Mouse (Mus musculus): ENCODE measurements around the gene Pcolce. TPM values are rescaled to one million over a fixed set of nuclear protein-coding genes. Genes with fewer than 3 reads are reported as not detected.
"Not testable (repeated sequence)": the region's sequence is repeated elsewhere in the genome, so short reads cannot be mapped to it uniquely, and the experiment has no call there.

Gene Pcolce
- total RNA-seq, 2 experiments from 2014 or later, result 874 to 904 TPM

DNA sequence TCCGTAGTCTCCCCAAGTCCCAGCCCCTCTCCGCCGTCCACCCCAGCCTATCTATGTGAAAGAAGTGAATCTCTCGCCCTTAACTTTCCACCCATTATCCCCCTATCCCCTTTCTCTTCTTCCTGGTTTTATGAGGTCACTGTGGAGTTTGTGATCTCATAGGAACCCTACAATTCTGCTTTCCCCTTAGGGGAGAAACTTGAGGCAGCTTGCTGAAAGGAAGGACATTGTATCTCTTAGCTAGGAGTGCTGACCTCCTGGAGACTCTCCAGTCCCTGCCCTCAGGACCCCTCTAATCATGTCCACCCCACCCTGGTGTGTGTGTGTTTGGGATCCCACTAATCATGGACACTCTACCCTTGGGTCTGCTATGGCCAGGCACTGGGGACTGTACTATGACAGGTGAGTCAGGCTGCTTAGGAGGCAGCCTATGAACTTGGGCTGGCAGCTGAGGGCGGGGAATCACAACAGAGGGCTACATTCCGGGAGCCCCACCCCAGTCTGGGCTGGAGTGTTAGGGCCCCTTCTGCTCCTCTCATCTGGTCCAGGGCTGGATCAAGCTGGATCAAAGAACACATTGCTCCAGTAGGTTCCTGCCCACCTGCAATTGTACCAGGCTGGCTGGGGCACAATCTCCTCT, 16.4 kb upstream of the Pcolce start:
- no peak for DNase-seq

DNA sequence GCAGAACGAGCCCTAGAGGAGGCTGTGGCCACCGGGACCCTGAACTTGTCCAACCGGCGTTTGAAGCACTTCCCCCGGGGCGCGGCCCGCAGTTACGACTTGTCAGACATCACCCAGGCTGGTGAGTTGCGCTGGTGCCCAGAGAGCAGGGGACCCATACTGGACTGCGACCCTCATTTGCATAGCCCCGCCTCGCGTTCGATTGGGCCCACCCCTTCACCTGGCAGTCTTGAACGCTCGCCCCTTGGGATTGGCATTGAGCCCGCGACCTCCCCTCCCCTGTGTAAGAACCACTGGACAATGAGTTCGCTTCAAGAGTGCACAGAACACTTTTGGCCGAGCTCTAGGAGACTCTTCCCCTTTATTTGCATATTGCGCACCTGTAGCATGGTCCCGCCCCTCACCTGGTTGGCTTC, 15.7 kb upstream of the Pcolce start:
- no peak for DNase-seq

GRCm38 (mm10) chr5:137628498-137629305, 15.1 kb upstream of the Pcolce start, which contains the start of the genes Fbxo24, Lrch4 and Gm20605:
Fbxo24 (minus strand) TSS chr5:137629002.
Lrch4 (plus strand) TSS chr5:137629121.
Gm20605 (plus strand) TSS chr5:137629175.
- peak; percentile 99 for DNase-seq

DNA sequence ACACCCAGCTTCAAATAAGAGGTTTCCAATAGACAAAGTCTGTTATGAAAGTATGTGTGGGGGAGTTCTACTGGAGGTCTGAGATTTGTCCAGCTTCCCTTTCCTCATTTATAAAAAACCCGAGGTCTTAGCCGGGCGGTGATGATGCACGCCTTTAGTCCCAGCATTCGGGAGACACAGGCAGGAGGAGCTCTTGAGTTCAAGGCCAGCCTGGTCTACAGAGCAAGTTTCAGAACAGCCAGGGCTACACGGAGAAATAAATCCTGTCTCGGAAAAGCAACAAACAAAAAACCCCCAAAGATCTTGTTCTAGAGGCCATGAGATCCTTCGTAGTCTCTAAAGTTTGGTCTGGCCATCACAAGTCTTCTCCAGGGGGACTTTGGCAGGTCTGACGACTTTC, 14.4 kb upstream of the Pcolce start:
- peak; percentile 59 to 64 for DNase-seq

DNA sequence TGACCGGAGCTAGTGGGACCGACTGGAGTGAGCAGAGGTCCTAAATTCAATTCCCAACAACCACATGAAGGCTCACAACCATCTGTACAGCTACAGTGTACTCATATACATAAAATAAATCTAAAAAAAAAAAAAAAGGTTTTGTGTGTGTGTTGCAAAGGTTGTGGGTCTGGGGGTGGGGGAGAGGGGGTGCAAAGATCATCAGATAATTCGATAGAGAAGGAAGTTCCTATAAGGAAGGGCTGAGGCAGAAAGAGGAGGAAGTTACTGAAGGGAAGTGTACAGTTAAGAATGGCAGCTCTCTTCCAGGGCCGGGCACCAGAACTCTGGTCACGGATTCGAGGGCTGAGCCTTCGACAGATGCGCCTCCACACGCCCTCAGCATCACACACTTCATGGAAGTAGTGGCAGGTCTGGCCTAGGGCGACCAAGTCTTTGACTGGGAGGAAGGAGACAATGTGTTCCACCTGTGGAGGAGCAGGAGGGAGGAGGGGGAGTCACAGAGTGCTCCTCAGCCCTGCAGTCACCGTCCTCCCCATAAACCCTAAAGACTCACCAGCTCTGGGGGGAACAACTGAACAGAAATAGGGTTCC, 10.4 kb upstream of the Pcolce start:
- no peak for DNase-seq

DNA sequence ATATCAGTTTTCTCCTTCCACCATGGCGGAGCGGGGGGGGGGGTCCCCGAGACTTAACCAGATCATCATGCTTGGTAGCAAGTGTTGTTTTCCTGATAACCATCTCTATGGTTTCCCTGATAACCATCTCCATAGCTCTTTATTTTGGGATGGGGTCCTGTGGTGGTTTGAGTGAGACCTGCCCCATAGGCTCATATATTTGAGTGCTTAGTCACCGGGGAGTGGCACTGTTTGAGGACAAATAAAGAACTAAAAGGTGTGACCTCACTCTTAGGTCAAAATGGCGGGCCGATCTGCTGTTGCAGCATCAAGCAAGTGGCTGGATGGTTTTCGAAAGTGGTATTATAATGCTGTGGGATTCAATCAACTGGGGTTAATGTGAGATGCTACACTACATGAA, 1.8 kb upstream of the Pcolce start:
- DNase-seq, result no peak

- DNase-seq, result not testable (repeated sequence)
Measured at GRCm38 (mm10) chr5:137614921-137615320, 1.3 kb upstream of the Pcolce start.

DNA sequence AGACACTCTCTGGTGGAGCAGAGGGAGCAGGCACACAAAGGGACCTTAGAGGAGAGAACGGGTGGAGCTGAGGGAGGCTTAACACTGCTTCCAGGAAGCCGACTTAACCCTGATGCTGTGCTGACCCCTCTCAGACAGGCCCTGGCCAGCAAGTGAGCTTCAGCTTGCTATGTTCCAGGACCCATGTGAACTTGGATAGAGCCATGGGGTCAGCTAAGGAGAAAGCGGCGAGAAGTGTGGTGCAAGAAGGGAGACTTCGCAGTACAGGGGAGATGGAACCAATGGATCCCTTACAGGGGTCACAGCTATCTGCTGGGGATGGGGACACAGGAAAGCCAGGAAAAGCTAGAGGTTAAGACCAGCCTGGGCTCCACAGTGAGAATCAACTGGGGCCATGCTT, 508 bp downstream of the Pcolce start:
- DNase-seq, result no peak

DNA sequence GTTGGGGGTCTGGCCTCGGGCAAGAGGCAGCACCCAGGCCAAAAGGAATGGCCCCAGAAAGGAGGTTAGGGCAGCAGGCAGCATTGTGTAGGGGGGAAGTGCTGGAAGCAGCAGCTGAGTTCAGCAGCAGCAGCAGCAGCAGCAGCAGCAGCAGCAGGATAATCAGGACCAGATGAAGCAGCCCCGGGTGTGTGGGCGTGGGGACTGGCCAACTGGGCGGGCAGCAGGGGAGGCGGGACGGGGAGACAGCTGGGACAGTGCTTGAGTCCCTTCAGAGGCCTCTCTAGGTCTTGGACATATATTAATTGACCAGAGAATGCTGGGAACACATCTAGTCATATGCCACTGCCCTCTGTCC, 2.4 kb downstream of the Pcolce start:
- DNase-seq, result peak; percentile 85 to 89

DNA sequence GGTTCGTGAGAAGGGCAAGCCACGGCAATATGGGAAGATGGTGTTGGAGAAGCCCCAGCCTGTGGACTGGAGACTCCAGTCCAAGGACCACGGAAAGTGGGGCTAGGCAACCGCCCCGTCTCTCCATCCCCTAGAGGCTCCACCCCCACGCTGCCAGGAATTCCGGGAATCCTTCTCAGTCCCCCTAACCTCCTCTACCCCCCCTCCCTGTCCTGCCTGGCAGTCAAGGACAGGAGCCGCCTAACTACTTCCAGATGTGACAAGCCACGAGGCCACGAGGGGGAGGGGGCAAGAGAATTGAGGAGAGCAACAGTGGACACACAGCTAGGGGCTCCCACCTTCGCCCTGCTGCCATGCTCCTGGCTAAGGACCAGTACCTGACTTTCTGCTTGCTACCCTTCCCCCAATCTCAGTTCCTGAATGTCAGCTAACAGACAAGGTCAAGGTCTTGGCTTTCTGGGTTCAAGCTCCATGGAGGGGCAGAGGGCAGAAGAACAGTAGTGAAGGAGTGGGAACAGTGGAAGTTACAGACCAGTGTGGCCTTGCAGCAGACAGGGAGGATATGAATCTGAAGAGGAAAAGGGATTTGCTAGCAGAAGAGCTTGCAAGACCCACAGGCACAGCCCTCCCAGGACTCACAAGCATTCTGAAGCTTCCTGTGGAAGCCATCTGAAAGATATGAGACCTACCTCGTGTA, 2.9 kb downstream of the Pcolce start:
- peak; percentile 88 to 93 for DNase-seq

DNA sequence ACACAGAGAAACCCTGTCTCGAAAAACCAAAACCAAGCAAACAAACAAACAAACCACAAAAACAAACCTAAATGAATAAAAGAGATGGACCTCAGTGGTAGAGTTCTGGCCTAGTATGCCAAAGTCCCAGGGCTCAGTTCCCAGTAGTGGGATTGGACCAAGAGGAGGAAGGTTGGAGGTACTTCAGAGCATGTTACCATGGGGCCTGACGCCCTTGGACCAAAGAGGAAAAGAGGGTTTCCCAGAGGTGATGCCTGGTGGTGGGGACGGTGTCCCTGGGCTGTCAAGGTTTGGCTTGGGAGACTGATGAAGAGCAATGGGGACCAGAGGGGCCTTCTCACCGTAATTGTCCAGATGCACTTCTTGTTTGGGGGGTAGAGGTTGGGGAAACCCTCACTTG, 3.5 kb downstream of the Pcolce start:
- peak in 1 of 2 experiments; percentile 19 for DNase-seq

DNA sequence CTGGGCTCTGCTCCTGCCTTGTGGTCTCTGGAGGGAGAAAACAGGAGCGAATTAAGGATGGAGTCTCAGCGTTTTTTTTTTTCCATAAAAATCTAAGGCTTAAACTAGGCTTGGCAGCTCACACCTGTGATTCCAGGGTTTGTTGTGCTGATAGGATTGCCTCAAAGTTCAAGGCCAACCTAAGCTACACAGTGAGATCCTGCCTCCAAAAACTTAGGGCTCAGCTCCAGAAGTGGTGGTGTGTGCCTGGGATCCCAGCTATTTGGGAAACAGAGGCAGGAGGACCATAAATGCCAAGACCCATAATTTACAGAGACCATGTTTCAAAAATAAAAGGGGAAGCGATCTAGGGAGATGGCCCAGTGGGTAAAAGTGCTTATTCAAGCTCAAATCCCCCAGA, 4.3 kb downstream of the Pcolce start:
- no peak for DNase-seq

- no peak for DNase-seq
Measured at GRCm38 (mm10) chr5:137608654-137609190, 4.9 kb downstream of the Pcolce start.

- DNase-seq, result no peak
Measured at GRCm38 (mm10) chr5:137607860-137608653, 5.5 kb downstream of the Pcolce start.

- DNase-seq, result peak; percentile 37 to 46
Measured at GRCm38 (mm10) chr5:137601365-137601729, 12.2 kb downstream of the Pcolce start.

DNA sequence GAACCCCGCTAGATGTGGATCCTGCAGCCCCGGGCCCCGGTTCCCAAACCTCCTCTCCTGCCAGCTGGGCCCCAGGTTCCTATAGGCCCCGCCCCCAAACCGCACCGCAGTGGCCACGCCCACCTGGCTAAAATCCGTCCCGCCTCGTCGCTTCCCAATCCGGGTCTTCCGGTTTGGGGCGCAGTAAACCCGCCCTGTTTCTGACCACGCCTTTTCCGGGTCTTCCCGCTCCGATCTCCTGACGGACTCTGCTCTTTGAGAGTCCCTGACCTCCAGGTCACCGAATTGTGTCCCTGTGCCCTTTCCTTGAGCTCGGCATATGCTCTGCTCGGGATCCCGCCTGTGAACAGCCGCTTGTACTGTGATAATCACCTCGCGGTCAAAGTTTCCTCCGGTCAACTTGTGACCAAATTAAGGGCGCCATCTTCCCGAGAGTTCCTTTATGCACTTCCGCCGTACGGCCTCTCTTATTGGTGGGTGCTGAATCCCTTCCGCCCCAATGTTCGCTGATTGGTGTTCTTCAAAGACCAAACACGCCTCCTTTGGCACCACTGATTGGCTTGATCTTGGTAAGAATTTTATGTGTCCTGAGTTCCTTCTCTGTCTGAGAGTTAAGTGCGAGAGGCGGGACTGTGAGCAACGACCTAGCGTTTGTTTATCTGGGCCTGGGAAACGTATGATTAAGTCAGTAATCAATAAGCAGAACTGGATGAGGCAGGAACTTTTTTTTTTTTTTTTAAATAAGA, 12.8 kb downstream of the Pcolce start, which contains the start of gene Mospd3:
Mospd3 (minus strand) TSS at position 440 of the 746 bp plus-strand sequence.
- DNase-seq, result peak; percentile 97

DNA sequence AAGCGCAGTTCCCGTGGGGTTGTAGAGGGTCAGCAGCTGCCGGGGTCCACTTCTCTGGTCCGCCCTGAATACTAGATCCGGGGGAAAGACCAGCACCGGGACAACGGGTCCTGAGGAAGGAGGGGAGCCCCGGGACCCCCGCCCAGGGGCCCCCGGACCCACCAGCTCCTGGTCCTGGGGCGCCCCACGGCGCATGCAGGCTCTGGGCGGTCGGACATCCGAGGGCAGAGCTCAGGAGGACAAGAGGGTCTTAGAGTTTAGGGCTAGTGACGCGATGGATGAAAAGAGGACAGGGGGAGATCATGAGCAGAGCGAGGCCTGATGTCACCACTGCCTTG, 13.3 kb downstream of the Pcolce start:
- no peak for DNase-seq

- no peak for DNase-seq
Measured at GRCm38 (mm10) chr5:137599600-137599999, 14.0 kb downstream of the Pcolce start.

DNA sequence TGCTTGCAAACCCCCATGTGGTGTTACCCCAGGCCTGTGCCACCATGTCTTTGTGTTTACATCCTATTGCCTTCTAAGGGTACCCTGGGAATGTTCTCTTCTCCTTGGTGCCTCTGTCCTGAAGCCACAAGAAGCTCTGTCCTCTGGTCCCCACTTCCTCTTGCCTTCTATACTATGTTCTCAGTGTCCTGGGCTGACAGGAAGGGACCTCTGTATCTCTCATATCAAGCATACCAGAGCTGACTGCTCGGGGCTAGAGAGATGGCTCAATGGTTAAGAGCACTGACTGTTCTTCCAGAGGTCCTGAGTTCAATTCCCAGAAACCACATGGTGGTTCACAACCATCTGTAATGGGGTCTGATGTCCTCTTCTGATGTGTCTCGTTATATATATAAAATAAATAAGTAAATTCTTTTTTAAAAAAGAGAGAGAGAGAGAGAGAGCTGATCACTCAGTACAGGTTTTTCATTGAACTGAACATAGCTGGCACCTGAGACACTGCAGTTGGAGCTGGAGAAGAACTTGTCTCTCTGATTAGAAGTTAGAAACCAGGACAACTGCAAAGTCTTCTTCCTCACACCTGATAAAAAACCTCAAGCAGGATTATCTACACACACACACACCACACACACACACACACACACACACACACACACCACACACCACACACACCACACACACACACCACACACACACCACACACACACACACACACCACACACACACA, 15.3 kb downstream of the Pcolce start:
- no peak for DNase-seq

DNA sequence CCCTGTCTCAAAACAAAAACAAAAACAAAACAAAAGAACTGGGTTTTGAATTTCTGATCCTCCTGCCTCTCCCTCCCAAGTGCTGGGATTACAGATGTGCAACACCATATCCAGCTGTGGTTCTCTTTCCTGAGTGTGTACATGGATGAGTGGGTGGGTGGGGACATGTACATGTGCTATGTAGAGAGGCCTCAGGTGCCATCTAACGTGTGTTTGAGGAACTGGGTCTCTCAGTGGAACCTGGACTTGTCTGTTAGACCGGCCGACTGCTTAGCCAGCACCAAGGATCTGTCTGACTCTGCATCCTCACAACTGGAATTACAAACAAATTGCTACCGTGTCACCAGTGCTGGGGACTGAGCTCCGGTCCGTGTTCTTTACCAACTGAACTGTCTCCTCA, 16.0 kb downstream of the Pcolce start:
- no peak for DNase-seq
